Mouse (Mus musculus) liver, embryonic 12.5 days (tissue): Measurements from ENCODE around the gene Zmat5. TPM values are rescaled to one million over a fixed set of nuclear protein-coding genes. Genes with fewer than 3 reads are reported as not detected.

Source experiments
- ATAC-seq: fragments of 200-750 bp; cut with Nextera tagmentation; 2 replicates; pipeline ENCODE4 v1.8.0; 2017; ENCODE audit warnings: moderate number of reproducible peaks, mild to moderate bottlenecking, moderate library complexity
- H3K27ac ChIP-seq: fragments of 300-500 bp; sonication (generic); 2 replicates; pipeline ENCODE4 v1.5.1; 2016; ENCODE audit warnings: mild to moderate bottlenecking
- H3K27me3 ChIP-seq: fragments of 300-500 bp; sonication (generic); replicated peaks from 2 replicates; pipeline ENCODE4 v1.6.1; 2016; ENCODE audit warnings: mild to moderate bottlenecking, moderate library complexity
- H3K36me3 ChIP-seq: fragments of 300-500 bp; sonication (generic); 2 replicates; pipeline ENCODE4 v1.6.1; 2016; ENCODE audit warnings: mild to moderate bottlenecking, moderate library complexity
- H3K4me1 ChIP-seq: fragments of 300-500 bp; sonication (generic); 2 replicates; pipeline ENCODE4 v1.6.1; 2016
- H3K4me2 ChIP-seq: fragments of 300-500 bp; sonication (generic); 2 replicates; pipeline ENCODE4 v1.6.1; 2016; ENCODE audit warnings: mild to moderate bottlenecking, moderate library complexity
- H3K4me3 ChIP-seq: fragments of 300-500 bp; sonication (generic); 2 replicates; pipeline ENCODE4 v1.5.1; 2016; ENCODE audit warnings: mild to moderate bottlenecking, moderate library complexity
- H3K9ac ChIP-seq: fragments of 300-500 bp; sonication (generic); 2 replicates; pipeline ENCODE4 v1.6.1; 2016; ENCODE audit warnings: mild to moderate bottlenecking, moderate library complexity
- H3K9me3 ChIP-seq: fragments of 300-500 bp; sonication (generic); replicated peaks from 2 replicates; pipeline ENCODE4 v1.6.1; 2016; ENCODE audit warnings: mild to moderate bottlenecking, moderate library complexity
- WGBS: fragments of 180-500 bp; shearing (Covaris S2); methylation state at CpG from one replicate; pipeline ENCODE4 v1.1.7; 2016; ENCODE audit not compliant: insufficient replicate concordance; 5-methylcytosine and 5-hydroxymethylcytosine counted together
- polyA plus RNA-seq: library from polyadenylated mRNA; unstranded; fragments of >200 nt; fragmentation: Nextera tagmentation; extraction: Ambion mirVana; gene quantifications from 2 replicates; pipeline ENCODE4 v1.2.1, GENCODE M21; 2016

Zmat5 gene
- polyA plus RNA-seq, 1 experiment from 2014 or later, result 33.8 TPM

- Histone ChIP-seq H3K4me1 (peaks cover 37% of the 10 kb centered on the region), H3K27ac (0 out of 2 replicates have a peak overlapping the region, but pooled peaks have one; percentile 27), H3K36me3 (peaks cover 82% of the 10 kb centered on the region), H3K27me3 (no peaks in the 10 kb centered on the region), H3K9ac (no peak overlapping the region), H3K4me2 (no peak overlapping the region), H3K9me3 (no peaks in the 10 kb centered on the region), H3K4me3 (no peak overlapping the region)
- ATAC-seq, result no peak
- WGBS, result 81% methylated on average over 13 of the region's 13 CpGs
Measured at GRCm38 (mm10) chr11:4678700-4679440, 25.6 kb upstream of the Zmat5 start.

GRCm38 (mm10) chr11:4679441-4679832 lies 25.0 kb upstream of the Zmat5 start:
- Histone ChIP-seq H3K9ac (no peak overlapping the region), H3K27ac (no peak overlapping the region), H3K4me3 (no peak overlapping the region), H3K36me3 (peaks cover 81% of the 10 kb centered on the region), H3K4me2 (no peak overlapping the region), H3K4me1 (peaks cover 34% of the 10 kb centered on the region), H3K27me3 (no peaks in the 10 kb centered on the region), H3K9me3 (no peaks in the 10 kb centered on the region)
- no peak for ATAC-seq
- whole genome bisulfite sequencing, result 90% methylated on average over 12 of the region's 12 CpGs

GRCm38 (mm10) chr11:4680126-4680525 lies 24.4 kb upstream of the Zmat5 start:
- H3K4me3 ChIP-seq, result no peak overlapping the region
- no peaks in the 10 kb centered on the region for H3K9me3 ChIP-seq
- H3K36me3 ChIP-seq, result peaks cover 74% of the 10 kb centered on the region
- no peak overlapping the region for H3K27ac ChIP-seq
- 69% methylated on average over 3 of the region's 3 CpGs for WGBS
- H3K4me1 ChIP-seq, result peaks cover 28% of the 10 kb centered on the region
- H3K27me3 ChIP-seq, result no peaks in the 10 kb centered on the region
- H3K9ac ChIP-seq, result no peak overlapping the region
- no peak for ATAC-seq
- H3K4me2 ChIP-seq, result no peak overlapping the region

GRCm38 (mm10) chr11:4683516-4683915 lies 21.0 kb upstream of the Zmat5 start:
- 0 out of 2 replicates have a peak, but pooled peaks cover under 1% of the 10 kb centered on the region for H3K4me1 ChIP-seq
- no peak overlapping the region for H3K27ac ChIP-seq
- 53% methylated on average over 6 of the region's 6 CpGs for WGBS
- H3K4me3 ChIP-seq, result no peak overlapping the region
- no peaks in the 10 kb centered on the region for H3K27me3 ChIP-seq
- no peaks in the 10 kb centered on the region for H3K9me3 ChIP-seq
- peaks cover 55% of the 10 kb centered on the region for H3K36me3 ChIP-seq
- no peak for ATAC-seq
- no peak overlapping the region for H3K9ac ChIP-seq
- H3K4me2 ChIP-seq, result no peak overlapping the region

- ATAC-seq, result no peak
- H3K9ac ChIP-seq, result no peak overlapping the region
- no peaks in the 10 kb centered on the region for H3K9me3 ChIP-seq
- H3K4me2 ChIP-seq, result no peak overlapping the region
- peaks cover 5% of the 10 kb centered on the region; the same call in 1 of the 2 replicates for H3K4me1 ChIP-seq
- H3K4me3 ChIP-seq, result no peak overlapping the region
- no peak overlapping the region for H3K27ac ChIP-seq
- 68% methylated on average over 6 of the region's 6 CpGs for WGBS
- 0 out of 2 replicates have a peak, but pooled peaks cover 3% of the 10 kb centered on the region for H3K27me3 ChIP-seq
- peaks cover 48% of the 10 kb centered on the region for H3K36me3 ChIP-seq
Measured at GRCm38 (mm10) chr11:4684186-4684585, 20.3 kb upstream of the Zmat5 start.

GRCm38 (mm10) chr11:4685071-4685470 lies 19.4 kb upstream of the Zmat5 start:
- WGBS, result 77% methylated on average over 4 of the region's 4 CpGs
- H3K27ac ChIP-seq, result no peak overlapping the region
- ATAC-seq, result no peak

GRCm38 (mm10) chr11:4685510-4685909 lies 19.0 kb upstream of the Zmat5 start:
- H3K9ac ChIP-seq, result no peak overlapping the region
- WGBS, result 70% methylated on average over 5 of the region's 5 CpGs
- no peak for ATAC-seq
- H3K4me1 ChIP-seq, result peaks cover 6% of the 10 kb centered on the region; the same call in 1 of the 2 replicates
- H3K27ac ChIP-seq, result no peak overlapping the region
- H3K4me2 ChIP-seq, result no peak overlapping the region
- no peaks in the 10 kb centered on the region for H3K9me3 ChIP-seq
- peaks cover 35% of the 10 kb centered on the region for H3K36me3 ChIP-seq
- 0 out of 2 replicates have a peak, but pooled peaks cover 3% of the 10 kb centered on the region for H3K27me3 ChIP-seq
- no peak overlapping the region for H3K4me3 ChIP-seq

More at GRCm38 (mm10) chr11:4685071-4685470, 19.4 kb upstream of the Zmat5 start:
- Histone ChIP-seq H3K36me3 (peaks cover 39% of the 10 kb centered on the region), H3K4me2 (no peak overlapping the region), H3K9ac (no peak overlapping the region), H3K4me1 (peaks cover 6% of the 10 kb centered on the region; the same call in 1 of the 2 replicates), H3K9me3 (no peaks in the 10 kb centered on the region), H3K27me3 (0 out of 2 replicates have a peak, but pooled peaks cover 3% of the 10 kb centered on the region), H3K4me3 (no peak overlapping the region)

GRCm38 (mm10) chr11:4687027-4687426 lies 17.5 kb upstream of the Zmat5 start:
- 68% methylated on average over 3 of the region's 3 CpGs for WGBS
- Histone ChIP-seq H3K4me1 (peaks cover 6% of the 10 kb centered on the region; the same call in 1 of the 2 replicates), H3K27ac (no peak overlapping the region), H3K27me3 (0 out of 2 replicates have a peak, but pooled peaks cover 3% of the 10 kb centered on the region), H3K36me3 (peaks cover 20% of the 10 kb centered on the region), H3K9me3 (no peaks in the 10 kb centered on the region), H3K4me2 (no peak overlapping the region), H3K9ac (no peak overlapping the region), H3K4me3 (no peak overlapping the region)
- ATAC-seq, result no peak

GRCm38 (mm10) chr11:4687874-4688273 lies 16.6 kb upstream of the Zmat5 start:
- no peak for ATAC-seq
- Histone ChIP-seq H3K27me3 (0 out of 2 replicates have a peak, but pooled peaks cover 3% of the 10 kb centered on the region), H3K4me3 (no peak overlapping the region), H3K36me3 (peaks cover 11% of the 10 kb centered on the region), H3K9me3 (no peaks in the 10 kb centered on the region), H3K27ac (no peak overlapping the region), H3K4me1 (peaks cover 6% of the 10 kb centered on the region; the same call in 1 of the 2 replicates), H3K4me2 (no peak overlapping the region), H3K9ac (no peak overlapping the region)
- WGBS, result 43% methylated on average over 3 of the region's 3 CpGs

- Histone ChIP-seq H3K9me3 (no peaks in the 10 kb centered on the region), H3K4me1 (peaks cover 6% of the 10 kb centered on the region; the same call in 1 of the 2 replicates), H3K36me3 (0 out of 2 replicates have a peak, but pooled peaks cover 4% of the 10 kb centered on the region), H3K9ac (no peak overlapping the region), H3K4me2 (no peak overlapping the region), H3K4me3 (no peak overlapping the region), H3K27ac (no peak overlapping the region), H3K27me3 (peaks cover 3% of the 10 kb centered on the region; the same call in 1 of the 2 replicates)
- 48% methylated on average over 11 of the region's 11 CpGs for WGBS
- ATAC-seq, result no peak
Measured at GRCm38 (mm10) chr11:4688632-4689380, 15.7 kb upstream of the Zmat5 start.

- WGBS, result 82% methylated on average over 7 of the region's 7 CpGs
- H3K4me2 ChIP-seq, result no peak overlapping the region
- no peak overlapping the region for H3K9ac ChIP-seq
- no peaks in the 10 kb centered on the region for H3K36me3 ChIP-seq
- no peaks in the 10 kb centered on the region for H3K9me3 ChIP-seq
- no peak for ATAC-seq
- H3K27me3 ChIP-seq, result peaks cover 3% of the 10 kb centered on the region; the same call in 1 of the 2 replicates
- H3K4me1 ChIP-seq, result peaks cover 6% of the 10 kb centered on the region; the same call in 1 of the 2 replicates
- no peak overlapping the region for H3K27ac ChIP-seq
- no peak overlapping the region for H3K4me3 ChIP-seq
Measured at GRCm38 (mm10) chr11:4690353-4690752, 14.1 kb upstream of the Zmat5 start.

GRCm38 (mm10) chr11:4691213-4691612 lies 13.3 kb upstream of the Zmat5 start:
- no peak overlapping the region for H3K27ac ChIP-seq
- WGBS, result 58% methylated on average over 10 of the region's 10 CpGs
- H3K4me3 ChIP-seq, result no peak overlapping the region
- no peaks in the 10 kb centered on the region for H3K36me3 ChIP-seq
- no peaks in the 10 kb centered on the region for H3K9me3 ChIP-seq
- H3K9ac ChIP-seq, result no peak overlapping the region
- H3K4me2 ChIP-seq, result no peak overlapping the region
- no peak for ATAC-seq
- peaks cover 3% of the 10 kb centered on the region; the same call in 1 of the 2 replicates for H3K27me3 ChIP-seq
- H3K4me1 ChIP-seq, result peaks cover 6% of the 10 kb centered on the region; the same call in 1 of the 2 replicates
